Mouse (Mus musculus) layer of hippocampus, adult 18-20 months (tissue): ENCODE measurements around the gene Nr1h4. TPM values are rescaled to one million over a fixed set of nuclear protein-coding genes. Genes with fewer than 3 reads are reported as not detected.
"Not testable (repeated sequence)": the region's sequence is repeated elsewhere in the genome, so short reads cannot be mapped to it uniquely, and the experiment has no call there.

Experiments used
- DNase-seq, 2 experiments: peaks; one replicate each; pipeline ENCODE4 v3.0.0; 2022; ENCODE audit warnings: low spot score in 2 of 2
- long read RNA-seq: library from polyadenylated mRNA; stranded (forward); transcript quantifications from one replicate; pipeline ENCODE4 v2.0.0, GENCODE M21; 2021
- total RNA-seq, 2 experiments: library from RNA; stranded (reverse); gene quantifications; 2 replicates each; pipeline ENCODE4 v1.2.3; 2021

Nr1h4 gene
- total RNA-seq, result under 1 TPM in 1 of 2 experiments, not detected in 1; 0.20 TPM
- long read RNA-seq, result 0 reads

DNA sequence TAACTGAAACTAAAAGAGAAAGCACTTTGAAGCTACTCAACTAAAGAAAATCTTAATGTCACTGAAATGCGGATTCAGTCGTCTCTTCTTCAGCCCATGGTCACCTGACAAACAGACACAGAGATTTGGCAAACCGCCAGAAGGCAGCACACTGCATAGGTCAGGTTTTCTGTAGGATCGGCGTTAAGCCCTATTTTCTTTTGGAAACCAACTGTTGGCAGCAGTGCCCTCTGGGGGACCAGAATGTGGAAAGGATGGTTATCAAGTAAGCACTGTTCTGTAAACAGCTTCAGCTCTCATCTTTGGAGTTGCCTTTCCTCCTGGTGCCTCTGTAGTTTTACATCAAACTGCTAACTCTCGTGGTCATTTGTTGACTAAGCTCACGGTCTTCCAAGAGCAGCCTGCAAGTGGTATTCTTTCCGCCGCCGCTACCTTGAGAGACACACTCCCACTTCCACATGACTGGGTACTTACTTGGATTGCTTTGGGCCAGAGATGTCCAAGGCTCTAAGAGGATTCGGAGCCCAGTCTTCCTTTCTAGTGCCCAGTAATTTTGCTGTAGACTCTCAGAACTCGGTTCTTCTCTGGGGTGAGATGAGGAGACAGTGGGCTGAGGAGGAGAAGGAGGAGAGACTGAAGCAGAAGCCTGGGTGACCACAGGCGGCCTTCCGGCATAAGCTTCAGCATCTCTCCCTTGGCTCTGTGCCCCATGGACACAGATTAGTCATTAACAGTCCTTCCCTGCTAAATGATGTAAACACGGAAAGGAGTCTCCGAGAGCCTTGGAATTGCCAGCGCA lies at the start of gene Nr1h4:
TSS of gene Nr1h4 (minus strand) at position 657 of the 799 bp plus-strand sequence.
- no peak for DNase-seq

- no peak for DNase-seq
These were observed 45.4 kb upstream of the Nr1h4 start for GRCm38 (mm10) chr10:89578801-89579200.

DNA sequence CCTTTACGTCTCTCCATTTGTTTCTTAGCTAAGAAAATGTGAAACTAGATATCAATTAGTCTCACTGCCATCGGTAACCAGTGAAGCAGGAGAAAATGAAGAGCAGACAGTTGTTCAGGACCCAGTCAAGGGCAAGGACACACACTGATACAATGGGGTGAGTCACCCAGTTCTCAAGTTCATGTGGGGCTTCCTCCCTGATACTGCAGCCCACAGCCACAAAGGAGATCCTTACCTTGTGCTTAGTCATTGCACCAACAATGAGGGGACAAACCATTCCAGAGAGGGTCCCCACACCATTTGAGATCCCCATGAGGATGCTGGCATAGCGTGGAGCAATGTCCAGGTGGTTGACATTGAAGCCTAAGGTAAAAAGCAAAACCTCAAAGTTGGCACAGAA lies 44.3 kb upstream of the Nr1h4 start:
- no peak for DNase-seq

DNA sequence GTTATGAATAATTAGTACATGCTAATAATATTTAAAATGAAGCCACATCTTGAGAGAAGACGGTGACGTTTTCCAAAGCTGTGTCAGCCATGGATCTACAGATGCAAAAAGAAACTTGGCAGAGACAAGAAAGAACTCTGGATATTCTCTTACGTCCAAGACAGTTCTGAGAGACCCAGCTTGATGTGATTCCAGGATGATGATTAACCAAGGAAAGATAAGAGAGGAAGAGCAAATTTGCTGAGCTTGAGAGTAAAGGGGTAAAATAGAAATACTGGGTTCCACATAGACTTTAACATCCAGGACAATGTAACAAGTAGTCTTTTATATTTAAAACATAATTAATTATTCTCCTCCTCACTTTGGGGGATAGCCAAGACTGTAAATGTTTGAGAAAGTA lies 40.0 kb upstream of the Nr1h4 start:
- no peak for DNase-seq

GRCm38 (mm10) chr10:89572946-89573345 lies 39.6 kb upstream of the Nr1h4 start:
- DNase-seq, result no peak

DNA sequence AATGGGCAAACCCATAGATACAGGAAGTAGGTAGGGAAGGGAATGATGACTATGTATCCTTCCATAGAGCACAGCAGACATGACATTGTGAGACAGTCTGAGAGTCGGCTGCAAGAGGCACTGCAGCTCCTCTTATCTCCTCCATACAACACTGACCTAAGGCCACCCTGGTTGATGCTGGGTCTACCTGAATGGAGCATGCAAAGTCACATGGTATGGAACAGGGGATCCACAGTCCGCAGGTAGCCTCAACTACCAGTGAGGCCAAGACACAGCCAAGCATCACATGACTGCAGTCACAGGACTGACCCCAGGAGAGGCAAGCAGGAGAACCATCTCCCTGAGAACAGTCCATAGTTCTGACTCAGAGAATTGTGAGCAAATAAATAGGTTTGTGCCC lies 34.0 kb upstream of the Nr1h4 start:
- no peak for DNase-seq

- no peak for DNase-seq
These were observed 32.1 kb upstream of the Nr1h4 start for GRCm38 (mm10) chr10:89565301-89566022.

GRCm38 (mm10) chr10:89562113-89562512 lies 28.7 kb upstream of the Nr1h4 start:
- no peak for DNase-seq

DNA sequence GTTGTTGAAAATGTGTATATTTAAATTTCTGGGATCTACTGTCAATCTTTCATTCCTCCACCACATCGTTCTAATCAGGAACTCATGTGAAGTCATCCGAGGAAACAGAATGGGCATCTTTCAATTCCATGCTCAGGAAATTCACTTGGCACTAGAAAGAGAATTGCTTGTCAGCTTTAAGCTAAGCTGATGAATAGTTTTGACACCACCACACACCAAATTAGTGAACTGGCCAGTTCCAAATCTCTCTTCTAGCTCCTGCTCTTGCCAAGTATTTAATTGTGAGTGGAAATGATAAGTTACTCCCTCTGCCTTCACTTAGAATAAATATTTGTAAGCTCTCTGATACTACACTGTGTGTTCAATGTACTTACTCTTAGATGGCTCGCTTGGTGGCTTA lies 26.0 kb upstream of the Nr1h4 start:
- DNase-seq, result no peak

GRCm38 (mm10) chr10:89554885-89555284 lies 21.5 kb upstream of the Nr1h4 start:
- DNase-seq, result not testable (repeated sequence)

GRCm38 (mm10) chr10:89553855-89554254 lies 20.5 kb upstream of the Nr1h4 start:
- not testable (repeated sequence) for DNase-seq

DNA sequence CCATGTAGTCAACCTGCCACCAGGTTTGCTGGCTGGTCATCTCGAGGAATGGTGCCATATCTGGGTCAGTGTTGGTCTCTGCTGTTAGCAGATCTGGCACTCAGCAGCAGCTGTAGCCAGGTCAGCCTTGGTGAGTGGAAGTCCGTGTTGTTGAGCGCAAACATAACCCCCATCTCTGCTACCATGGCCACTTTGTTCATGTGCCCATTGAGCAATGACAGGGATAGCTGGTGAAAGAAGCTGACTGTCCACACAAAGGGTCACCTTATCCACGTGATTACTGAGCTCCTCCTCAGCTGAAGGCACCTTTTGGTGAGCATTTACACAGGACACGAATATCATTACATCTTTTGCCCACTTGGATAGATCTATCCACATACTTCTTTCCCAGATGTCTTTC lies 19.6 kb upstream of the Nr1h4 start:
- no peak for DNase-seq

DNA sequence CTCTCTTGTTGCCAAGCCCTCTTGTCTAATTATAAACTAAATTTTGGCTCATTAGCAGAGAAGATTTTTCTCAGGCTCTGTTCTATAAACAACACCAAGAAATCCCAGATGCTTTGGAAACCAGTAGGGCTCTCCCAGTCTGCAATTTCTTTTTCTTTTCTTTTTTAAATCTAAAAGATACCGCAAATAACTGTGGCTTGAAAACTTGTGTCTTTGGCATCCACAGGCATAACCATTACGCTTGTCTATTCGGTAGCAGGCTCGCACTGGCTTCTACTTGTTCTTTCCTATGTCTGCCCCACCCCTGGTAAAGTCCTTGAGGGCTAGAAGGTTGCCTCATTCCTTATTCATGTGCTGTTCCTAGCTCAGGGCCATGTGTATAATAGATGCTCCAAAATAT lies 18.3 kb upstream of the Nr1h4 start:
- DNase-seq, result peak in 1 of 2 experiments; percentile 6

DNA sequence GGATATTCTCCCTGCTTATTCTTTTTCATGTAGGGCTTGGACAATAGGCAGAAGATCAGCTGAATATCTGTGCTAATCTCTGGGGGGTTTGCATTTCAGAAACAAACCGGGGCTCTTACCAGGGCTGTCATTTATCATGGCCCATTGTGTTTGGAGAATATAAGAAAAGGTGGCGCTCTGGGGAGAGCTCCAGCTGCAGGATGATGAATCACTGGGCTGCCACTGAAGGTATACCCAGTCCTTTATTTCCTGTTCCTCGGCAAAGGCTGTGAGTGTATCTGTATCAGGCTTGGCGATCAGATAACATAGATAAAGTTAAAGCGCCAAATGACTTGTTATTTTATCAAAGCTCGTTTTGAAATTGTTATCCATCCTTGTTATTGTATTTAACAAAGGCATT lies 14.6 kb upstream of the Nr1h4 start:
- DNase-seq, result no peak

DNA sequence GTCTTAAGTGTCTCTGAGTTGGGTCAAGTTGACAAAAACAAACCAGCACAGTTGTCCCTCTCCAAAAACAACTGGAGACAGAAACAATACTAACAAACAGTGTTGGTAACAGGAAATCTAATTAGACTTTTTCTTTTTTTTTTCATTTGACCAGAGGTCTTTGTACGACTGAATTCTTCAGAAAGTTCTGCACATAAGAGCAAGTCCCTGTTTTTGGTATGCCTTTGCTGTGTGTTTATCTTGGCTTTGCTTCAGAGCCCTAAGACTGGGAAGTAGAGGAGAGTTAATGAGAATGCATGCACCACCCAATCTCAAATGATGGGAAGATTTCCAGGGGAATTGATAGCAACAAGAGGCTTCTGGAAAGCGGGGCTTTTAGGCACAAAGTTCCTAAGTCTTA lies 13.6 kb upstream of the Nr1h4 start:
- DNase-seq, result no peak

DNA sequence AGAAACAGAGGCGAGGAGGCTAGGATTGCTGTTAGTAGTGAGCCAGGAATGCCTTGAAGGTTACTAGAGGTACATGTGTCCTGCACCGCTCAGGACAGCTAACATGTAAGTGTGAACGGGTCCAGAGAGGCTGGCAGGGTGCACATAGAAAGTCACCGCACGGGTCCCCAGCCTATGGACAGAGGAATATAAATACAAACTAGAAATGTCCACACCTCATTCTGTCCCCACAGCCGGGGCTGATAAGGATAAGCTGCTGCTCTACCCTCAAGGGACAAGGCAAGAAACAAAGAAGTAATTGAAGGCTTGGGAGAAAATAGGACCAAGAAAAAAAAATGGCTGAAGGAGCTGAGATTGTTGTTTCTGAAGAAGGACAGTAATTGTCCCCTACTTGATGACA lies 10.5 kb upstream of the Nr1h4 start:
- no peak for DNase-seq

DNA sequence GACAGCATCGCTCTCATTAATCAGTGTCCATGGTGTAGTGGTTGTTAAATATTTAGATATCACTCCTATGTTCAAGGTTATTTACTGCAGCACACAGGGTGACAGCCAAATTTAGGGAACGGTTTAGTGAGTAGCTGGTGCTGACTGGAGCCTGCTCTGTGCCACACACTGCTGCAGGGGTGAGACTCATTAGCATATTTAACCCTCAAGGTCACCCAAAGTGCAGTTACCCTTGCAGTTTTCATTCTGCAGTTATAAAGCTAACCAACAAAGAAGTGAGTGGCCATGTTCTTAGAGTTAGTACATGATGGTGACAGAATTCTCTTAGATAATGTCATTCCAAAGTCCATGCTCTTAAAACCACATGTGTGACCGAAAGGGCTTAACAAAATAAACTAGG lies 8.9 kb upstream of the Nr1h4 start:
- DNase-seq, result no peak

- DNase-seq, result no peak
These were observed 934 bp downstream of the Nr1h4 start for GRCm38 (mm10) chr10:89532451-89532850.

DNA sequence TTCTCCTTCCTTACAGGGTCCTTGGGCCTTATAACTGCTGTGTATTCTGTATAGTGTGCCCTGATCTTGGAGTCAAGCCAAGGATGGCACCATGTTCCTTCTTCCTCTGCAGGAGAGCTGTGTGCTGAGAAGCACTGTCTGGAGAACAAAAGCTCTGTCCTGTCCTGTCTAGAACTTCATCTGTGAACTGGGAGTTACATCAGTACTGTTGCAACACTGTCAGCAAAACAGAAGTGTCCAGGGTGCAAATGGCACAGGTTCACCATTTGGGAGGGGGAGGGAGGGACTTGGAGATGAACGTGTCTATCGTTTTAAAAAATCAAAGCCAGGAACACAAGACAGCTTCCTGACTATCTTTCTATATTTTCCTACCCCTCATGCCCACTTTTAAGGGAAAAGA lies 1.4 kb downstream of the Nr1h4 start:
- no peak for DNase-seq

- DNase-seq, result no peak
These were observed 2.2 kb downstream of the Nr1h4 start for GRCm38 (mm10) chr10:89531194-89531634.

DNA sequence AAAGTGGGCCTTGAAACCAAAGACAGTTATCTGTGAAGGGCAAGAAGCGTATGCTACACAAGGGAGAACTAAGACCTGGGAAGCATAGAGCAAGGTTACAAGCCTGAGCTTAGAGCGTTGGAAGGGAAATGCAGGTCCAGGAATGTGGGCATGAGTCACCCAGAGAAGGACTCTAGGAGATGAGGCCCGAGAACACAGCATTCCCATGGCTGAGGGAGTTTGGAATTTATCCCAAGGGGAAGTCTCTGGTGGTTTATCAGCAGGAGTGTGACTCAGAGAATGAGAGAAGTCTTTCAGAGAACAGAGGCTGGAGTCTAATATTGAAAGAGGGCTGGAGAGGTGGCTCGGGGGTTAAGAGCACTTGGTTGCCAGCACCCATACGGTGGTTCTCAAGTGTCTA lies 6.3 kb downstream of the Nr1h4 start:
- no peak for DNase-seq

DNA sequence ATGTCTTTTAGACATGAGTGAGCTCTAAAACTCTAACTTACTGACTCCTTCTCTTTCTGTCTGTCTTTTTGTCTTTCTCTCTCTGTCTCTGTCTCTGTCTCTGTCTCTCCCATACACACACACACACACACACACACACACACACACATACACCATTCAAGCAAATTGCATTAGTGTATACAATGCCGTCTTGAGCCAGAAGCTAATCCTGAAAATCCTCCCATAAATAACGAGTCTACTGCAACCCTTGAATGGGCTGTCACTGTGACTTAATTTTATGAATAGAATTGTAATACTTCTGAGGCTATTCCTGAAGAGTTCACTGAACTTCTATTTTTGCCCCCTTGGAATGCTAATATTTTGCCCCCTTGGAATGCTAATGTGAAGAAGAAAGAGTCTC lies 7.6 kb downstream of the Nr1h4 start:
- no peak for DNase-seq

- no peak for DNase-seq
These were observed 10.9 kb downstream of the Nr1h4 start for GRCm38 (mm10) chr10:89522481-89522880.
